8 mouse cellular contexts compared by ENCODE assay signal in the genomic region with DNA sequence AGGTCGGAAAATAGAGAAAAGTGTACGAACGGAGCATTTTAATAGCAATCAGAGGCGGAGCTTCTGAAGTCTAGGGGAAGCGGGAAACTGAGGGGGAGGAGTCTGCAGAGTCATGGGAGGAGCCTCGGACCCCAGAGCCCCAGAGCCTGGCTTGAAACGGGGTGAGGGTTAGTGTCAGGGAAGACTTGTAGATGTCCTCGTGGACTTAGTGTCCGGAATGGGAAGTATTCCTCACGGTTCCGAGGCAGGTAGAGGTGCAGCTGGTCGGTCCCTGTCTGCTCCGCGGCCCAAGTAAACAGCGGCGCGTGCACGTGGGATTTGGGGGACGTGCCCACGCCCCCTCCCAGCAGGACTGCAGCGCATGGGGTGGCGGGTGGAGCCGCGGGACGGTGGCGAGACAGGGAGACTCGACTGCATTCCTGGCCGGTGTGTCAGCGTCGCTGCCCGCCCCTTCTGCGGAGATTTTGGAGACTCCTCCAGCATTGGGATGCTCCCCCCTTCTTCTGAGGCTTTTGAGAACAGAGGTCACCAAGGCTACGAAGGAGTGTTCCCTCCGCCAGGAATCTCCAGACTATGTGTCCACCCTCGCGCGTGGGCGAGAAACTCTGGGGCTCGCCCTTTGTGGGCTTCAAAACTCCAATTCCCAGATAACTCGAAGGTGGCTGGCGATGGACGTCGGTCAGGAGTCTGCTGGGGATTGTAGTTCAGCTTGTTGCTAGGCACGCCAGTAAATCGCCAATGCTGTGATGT. TPM values are rescaled to one million over a fixed set of nuclear protein-coding genes. Genes with fewer than 3 reads are reported as not detected.
DNase-seq lines count a peak whose midpoint lies in the region; ATAC-seq and TF ChIP-seq lines count a peak whose summit lies in the region.

No protein-coding gene starts in this region.

- H3K9ac ChIP-seq in forebrain, embryonic 11.5 days (ENCODE audit: low read length) = peak overlapping the region; percentile 59
- H3K9ac ChIP-seq in heart, embryonic 15.5 days = peak overlapping the region; percentile 63
- H3K9ac ChIP-seq in liver, embryonic 15.5 days = peak overlapping the region; percentile 61
- peak overlapping the region; percentile 32; the same call in 1 of the 2 replicates for H3K9ac ChIP-seq in neural tube, embryonic 14.5 days (replicated peaks; ENCODE audit: low read depth, low read length)

- TF ChIP-seq CTCF in G1E (IDR thresholded peaks at IDR 0.05; ENCODE audit: low read depth, low read length) = no peak

- H3K9me3 ChIP-seq in G1E (replicated peaks) = no peaks in the 10 kb centered on the region
- H3K9me3 ChIP-seq in forebrain, embryonic 11.5 days (ENCODE audit: control insufficient read depth, low read length) = no peaks in the 10 kb centered on the region
- H3K9me3 ChIP-seq in heart, embryonic 15.5 days (replicated peaks) = no peaks in the 10 kb centered on the region
- no peaks in the 10 kb centered on the region for H3K9me3 ChIP-seq in liver, embryonic 15.5 days (replicated peaks)
- no peaks in the 10 kb centered on the region for H3K9me3 ChIP-seq in neural tube, embryonic 14.5 days (ENCODE audit: control insufficient read depth, low read length)

- DNase-seq in G1E (ENCODE audit: low spot score) = peak; percentile 85
- peak; percentile 88 for DNase-seq in c-Kit-positive CD71-positive TER-119-positive erythroid progenitor cells, embryonic 14.5 days (ENCODE audit: low spot score)
- peak; percentile 85 for DNase-seq in forebrain, embryonic 11.5 days (ENCODE audit: low spot score)
- peak; percentile 81 for DNase-seq in kidney, postnatal 10 days
- peak; percentile 19 for DNase-seq in thymus, postnatal 0 days (ENCODE audit: low spot score)

- peak overlapping the region; percentile 86 for H3K4me3 ChIP-seq in G1E (ENCODE audit: low read depth, low read length)
- H3K4me3 ChIP-seq in forebrain, embryonic 11.5 days (ENCODE audit: low read depth, low read length) = peak overlapping the region; percentile 66
- peak overlapping the region; percentile 86 for H3K4me3 ChIP-seq in heart, embryonic 15.5 days
- peak overlapping the region; percentile 71 for H3K4me3 ChIP-seq in liver, embryonic 15.5 days (replicated peaks)
- peak overlapping the region; percentile 59 for H3K4me3 ChIP-seq in neural tube, embryonic 14.5 days (ENCODE audit: low read depth, low read length)

- ATAC-seq in G1E (ENCODE audit: extremely low read depth, insufficient number of reproducible peaks, low FRiP score, poor library complexity, severe bottlenecking) = peak; percentile 52
- ATAC-seq in forebrain, embryonic 11.5 days (replicated peaks; ENCODE audit: low FRiP score) = peak; percentile 76
- peak; percentile 53 for ATAC-seq in heart, embryonic 15.5 days (replicated peaks; ENCODE audit: insufficient number of reproducible peaks, insufficient read depth, low FRiP score, low read depth)
- peak; percentile 65 for ATAC-seq in liver, embryonic 15.5 days (ENCODE audit: insufficient read depth)
- peak; percentile 78 for ATAC-seq in neural tube, embryonic 14.5 days (ENCODE audit: low read depth)

- H3K27ac ChIP-seq in forebrain, embryonic 11.5 days (ENCODE audit: low read depth, low read length) = no peak overlapping the region
- H3K27ac ChIP-seq in heart, embryonic 15.5 days = peak overlapping the region; percentile 96
- peak overlapping the region; percentile 75 for H3K27ac ChIP-seq in liver, embryonic 15.5 days (replicated peaks)
- H3K27ac ChIP-seq in neural tube, embryonic 14.5 days (ENCODE audit: low read depth, low read length) = 0 out of 2 replicates have a peak overlapping the region, but pooled peaks have one; percentile 5

- H3K36me3 ChIP-seq in G1E (replicated peaks) = peaks cover 56% of the 10 kb centered on the region
- H3K36me3 ChIP-seq in forebrain, embryonic 11.5 days (ENCODE audit: control insufficient read depth, insufficient read depth, low read length) = peaks cover 4% of the 10 kb centered on the region; the same call in 1 of the 2 replicates
- peaks cover 13% of the 10 kb centered on the region for H3K36me3 ChIP-seq in heart, embryonic 15.5 days
- peaks cover 22% of the 10 kb centered on the region for H3K36me3 ChIP-seq in liver, embryonic 15.5 days (replicated peaks)
- H3K36me3 ChIP-seq in neural tube, embryonic 14.5 days (ENCODE audit: control insufficient read depth, insufficient read depth, low read length) = peaks cover 18% of the 10 kb centered on the region

- H3K4me2 ChIP-seq in forebrain, embryonic 11.5 days (ENCODE audit: low read depth, low read length, severe bottlenecking) = peak overlapping the region; percentile 93
- H3K4me2 ChIP-seq in heart, embryonic 15.5 days = peak overlapping the region; percentile 99
- H3K4me2 ChIP-seq in liver, embryonic 15.5 days = peak overlapping the region; percentile 99
- peak overlapping the region; percentile 99 for H3K4me2 ChIP-seq in neural tube, embryonic 14.5 days (ENCODE audit: low read depth, low read length)

- H3K27me3 ChIP-seq in G1E (ENCODE audit: insufficient read depth, low read length) = no peaks in the 10 kb centered on the region
- H3K27me3 ChIP-seq in forebrain, embryonic 11.5 days (ENCODE audit: control insufficient read depth, insufficient read depth, low read length) = no peaks in the 10 kb centered on the region
- H3K27me3 ChIP-seq in heart, embryonic 15.5 days = no peaks in the 10 kb centered on the region
- 0 out of 2 replicates have a peak, but pooled peaks cover 9% of the 10 kb centered on the region for H3K27me3 ChIP-seq in liver, embryonic 15.5 days
- no peaks in the 10 kb centered on the region for H3K27me3 ChIP-seq in neural tube, embryonic 14.5 days (ENCODE audit: control insufficient read depth, insufficient read depth, low read length)

- peaks cover 74% of the 10 kb centered on the region for H3K4me1 ChIP-seq in G1E (ENCODE audit: insufficient read depth, low read depth, low read length)
- peaks cover 17% of the 10 kb centered on the region; the same call in 1 of the 2 replicates for H3K4me1 ChIP-seq in forebrain, embryonic 11.5 days (replicated peaks; ENCODE audit: control insufficient read depth, insufficient read depth, low read length)
- H3K4me1 ChIP-seq in heart, embryonic 15.5 days (replicated peaks) = peaks cover 46% of the 10 kb centered on the region
- peaks cover 66% of the 10 kb centered on the region for H3K4me1 ChIP-seq in liver, embryonic 15.5 days (replicated peaks)
- peaks cover 12% of the 10 kb centered on the region for H3K4me1 ChIP-seq in neural tube, embryonic 14.5 days (ENCODE audit: control insufficient read depth, insufficient read depth, low read length)

- WGBS in forebrain, embryonic 11.5 days = under 1% methylated on average over 45 of the region's 45 CpGs
- under 1% methylated on average over 45 of the region's 45 CpGs for WGBS in heart, embryonic 15.5 days
- under 1% methylated on average over 45 of the region's 45 CpGs for WGBS in liver, embryonic 15.5 days (ENCODE audit: insufficient replicate concordance)
- WGBS in neural tube, embryonic 14.5 days = under 1% methylated on average over 45 of the region's 45 CpGs

RNA-seq across cellular contexts. Expression of gene Ppp1r13l, which starts 0.5 kb away (rescaled TPM):
- 8.5 and 15.2 TPM in 2 replicates for total RNA-seq in G1E (2014; fragmentation: Nextera tagmentation)
- total RNA-seq in G1E (2017) = 0.93 and 1.1 TPM in 2 replicates
- 32.9 and 38.0 TPM in 2 replicates for polyA plus RNA-seq in G1E (2012)
- polyA plus RNA-seq in forebrain, embryonic 11.5 days (2014; fragmentation: Nextera tagmentation; extraction: Ambion mirVana) = 5.8 and 6.4 TPM in 2 replicates
- 13.5 and 14.4 TPM in 2 replicates for polyA plus RNA-seq in heart, embryonic 15.5 days (2015; fragmentation: Nextera tagmentation; extraction: Ambion mirVana)
- 0.94 and 1.5 TPM in 2 replicates for polyA plus RNA-seq in liver, embryonic 15.5 days (2015; fragmentation: Nextera tagmentation; extraction: Ambion mirVana)
- 1.4 and 1.7 TPM in 2 replicates for polyA plus RNA-seq in neural tube, embryonic 14.5 days (2014; fragmentation: Nextera tagmentation; extraction: Ambion mirVana)
- polyA plus RNA-seq in thymus, postnatal 0 days (2015; fragmentation: Nextera tagmentation; extraction: Ambion mirVana) = 2.2 and 2.4 TPM in 2 replicates

RNA-seq across cellular contexts. Expression of gene Cd3eap, which starts 0.8 kb away (rescaled TPM):
- 9.3 and 10.8 TPM in 2 replicates for total RNA-seq in G1E (2014; fragmentation: Nextera tagmentation)
- 22.3 and 25.6 TPM in 2 replicates for total RNA-seq in G1E (2017)
- 56.2 and 57.8 TPM in 2 replicates for polyA plus RNA-seq in G1E (2012)
- 23.2 and 24.0 TPM in 2 replicates for polyA plus RNA-seq in forebrain, embryonic 11.5 days (2014; fragmentation: Nextera tagmentation; extraction: Ambion mirVana)
- polyA plus RNA-seq in heart, embryonic 15.5 days (2015; fragmentation: Nextera tagmentation; extraction: Ambion mirVana) = 13.6 and 15.5 TPM in 2 replicates
- 7.9 and 8.1 TPM in 2 replicates for polyA plus RNA-seq in liver, embryonic 15.5 days (2015; fragmentation: Nextera tagmentation; extraction: Ambion mirVana)
- polyA plus RNA-seq in neural tube, embryonic 14.5 days (2014; fragmentation: Nextera tagmentation; extraction: Ambion mirVana) = 19.1 and 21.5 TPM in 2 replicates
- 15.8 and 18.7 TPM in 2 replicates for polyA plus RNA-seq in thymus, postnatal 0 days (2015; fragmentation: Nextera tagmentation; extraction: Ambion mirVana)

RNA-seq across cellular contexts. Expression of gene Ercc1, which starts 15.5 kb away (rescaled TPM):
- total RNA-seq in G1E (2014; fragmentation: Nextera tagmentation) (26.9 and 39.9 TPM in 2 replicates), G1E (2017) (29.7 and 50.1 TPM in 2 replicates)
- polyA plus RNA-seq in G1E (2012) = 97.7 and 105 TPM in 2 replicates
- 94.4 and 100 TPM in 2 replicates for polyA plus RNA-seq in forebrain, embryonic 11.5 days (2014; fragmentation: Nextera tagmentation; extraction: Ambion mirVana)
- polyA plus RNA-seq in heart, embryonic 15.5 days (2015; fragmentation: Nextera tagmentation; extraction: Ambion mirVana) = 59.8 and 60.3 TPM in 2 replicates
- polyA plus RNA-seq in liver, embryonic 15.5 days (2015; fragmentation: Nextera tagmentation; extraction: Ambion mirVana) = 14.0 and 14.5 TPM in 2 replicates
- 90.4 and 98.9 TPM in 2 replicates for polyA plus RNA-seq in neural tube, embryonic 14.5 days (2014; fragmentation: Nextera tagmentation; extraction: Ambion mirVana)
- 59.6 and 67.1 TPM in 2 replicates for polyA plus RNA-seq in thymus, postnatal 0 days (2015; fragmentation: Nextera tagmentation; extraction: Ambion mirVana)

RNA-seq across cellular contexts. Expression of gene Ercc2, which starts 21.7 kb away (rescaled TPM):
- total RNA-seq in G1E (2014; fragmentation: Nextera tagmentation) (17.2 and 18.4 TPM in 2 replicates), G1E (2017) (14.8 and 20.2 TPM in 2 replicates)
- 36.0 and 40.6 TPM in 2 replicates for polyA plus RNA-seq in G1E (2012)
- 18.2 and 25.2 TPM in 2 replicates for polyA plus RNA-seq in forebrain, embryonic 11.5 days (2014; fragmentation: Nextera tagmentation; extraction: Ambion mirVana)
- polyA plus RNA-seq in heart, embryonic 15.5 days (2015; fragmentation: Nextera tagmentation; extraction: Ambion mirVana) = 8.9 and 11.3 TPM in 2 replicates
- 6.2 and 7.5 TPM in 2 replicates for polyA plus RNA-seq in liver, embryonic 15.5 days (2015; fragmentation: Nextera tagmentation; extraction: Ambion mirVana)
- polyA plus RNA-seq in neural tube, embryonic 14.5 days (2014; fragmentation: Nextera tagmentation; extraction: Ambion mirVana) = 11.4 TPM in 2 replicates
- 14.3 and 15.1 TPM in 2 replicates for polyA plus RNA-seq in thymus, postnatal 0 days (2015; fragmentation: Nextera tagmentation; extraction: Ambion mirVana)

RNA-seq across cellular contexts. Expression of gene Klc3, which starts 43.8 kb away (rescaled TPM):
- total RNA-seq in G1E (2014; fragmentation: Nextera tagmentation) (not detected in 2 replicates), G1E (2017) (0.11 TPM in 1 of 2 replicates, not detected in the other)
- 0.69 and 0.84 TPM in 2 replicates for polyA plus RNA-seq in G1E (2012)
- polyA plus RNA-seq in forebrain, embryonic 11.5 days (2014; fragmentation: Nextera tagmentation; extraction: Ambion mirVana) = 2.0 and 2.8 TPM in 2 replicates
- 3.0 and 4.3 TPM in 2 replicates for polyA plus RNA-seq in heart, embryonic 15.5 days (2015; fragmentation: Nextera tagmentation; extraction: Ambion mirVana)
- 0.46 and 0.84 TPM in 2 replicates for polyA plus RNA-seq in liver, embryonic 15.5 days (2015; fragmentation: Nextera tagmentation; extraction: Ambion mirVana)
- polyA plus RNA-seq in neural tube, embryonic 14.5 days (2014; fragmentation: Nextera tagmentation; extraction: Ambion mirVana) = 1.1 and 2.1 TPM in 2 replicates
- polyA plus RNA-seq in thymus, postnatal 0 days (2015; fragmentation: Nextera tagmentation; extraction: Ambion mirVana) = 35.3 and 38.4 TPM in 2 replicates

Comparison
In these comparisons a context has a peak if more than half of its experiments do, and no peak if none do; other contexts are left out.
1. DNase-seq: peak in every context shown above with its lines; median percentile 88 in c-Kit-positive CD71-positive TER-119-positive erythroid progenitor cells, embryonic 14.5 days; 85 in G1E; 85 in forebrain, embryonic 11.5 days; 81 in kidney, postnatal 10 days; 19 in thymus, postnatal 0 days.